Mouse (Mus musculus): ENCODE results near the gene Olfr338.

Gene Olfr338

DNA sequence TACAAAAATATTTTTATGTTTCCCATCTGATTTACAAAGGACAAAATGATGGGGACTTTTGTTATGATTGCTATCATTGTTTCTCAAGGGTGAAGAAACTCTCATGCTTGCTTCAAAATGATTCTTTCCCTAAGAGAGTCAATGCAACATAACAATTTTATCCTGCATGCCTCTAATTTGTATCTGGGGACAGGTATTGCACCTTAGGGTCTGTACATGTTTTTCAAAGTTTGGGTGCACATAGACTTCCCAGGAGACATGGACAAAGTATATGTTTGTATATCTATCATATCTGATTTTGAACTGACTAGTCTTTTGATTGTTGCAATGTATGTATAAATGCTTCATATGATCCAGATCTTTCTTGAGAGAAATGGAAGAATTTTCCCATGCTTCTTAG lies at the start of gene Olfr338:
Olfr338 (plus strand) TSS at position 301 of the 400 bp plus-strand sequence.
- DNase-seq (ENCODE audit: low read depth, low spot score): no peak

DNA sequence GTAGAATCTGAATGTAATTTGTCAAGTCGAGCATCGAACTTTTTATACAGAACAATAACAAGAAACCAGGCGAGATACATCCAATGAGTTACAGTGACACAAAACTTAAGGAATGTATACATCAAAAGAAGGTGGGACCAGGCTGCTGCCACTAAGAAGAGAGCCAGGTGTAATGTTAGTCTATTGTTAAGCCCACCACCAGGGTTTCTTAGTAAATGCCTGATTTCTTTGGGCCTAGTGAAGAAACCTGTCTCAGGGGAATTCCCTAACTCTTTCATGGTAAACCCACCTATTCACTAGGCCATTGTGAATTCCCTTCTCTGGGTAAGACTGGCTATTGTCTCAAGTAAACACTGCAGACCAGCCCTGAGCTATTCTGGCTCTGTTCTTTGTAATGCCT lies 41.9 kb downstream of the Olfr338 start:
- peak; percentile 86 for DNase-seq (ENCODE audit: low read depth, low spot score)

DNA sequence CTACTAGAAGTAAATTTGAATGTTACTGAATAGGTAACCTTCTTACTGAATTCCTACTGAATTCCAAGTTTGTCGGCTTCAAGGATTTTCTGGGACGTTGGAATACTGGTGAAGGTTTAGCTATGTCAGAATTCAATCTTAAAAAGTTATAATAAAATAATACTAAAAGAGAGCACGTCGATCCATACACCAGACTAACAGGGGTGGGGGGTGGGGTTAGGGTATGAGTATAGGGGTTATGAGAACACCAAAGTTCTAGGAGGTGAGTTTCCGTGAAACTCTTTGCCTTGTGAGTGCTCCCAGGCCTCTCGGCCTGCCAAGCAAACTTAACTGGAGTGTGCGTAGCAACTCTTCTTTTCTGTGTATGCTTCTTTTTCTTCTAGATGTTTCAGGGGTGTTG lies 42.3 kb downstream of the Olfr338 start:
- DNase-seq (ENCODE audit: low read depth, low spot score): peak; percentile 31

DNA sequence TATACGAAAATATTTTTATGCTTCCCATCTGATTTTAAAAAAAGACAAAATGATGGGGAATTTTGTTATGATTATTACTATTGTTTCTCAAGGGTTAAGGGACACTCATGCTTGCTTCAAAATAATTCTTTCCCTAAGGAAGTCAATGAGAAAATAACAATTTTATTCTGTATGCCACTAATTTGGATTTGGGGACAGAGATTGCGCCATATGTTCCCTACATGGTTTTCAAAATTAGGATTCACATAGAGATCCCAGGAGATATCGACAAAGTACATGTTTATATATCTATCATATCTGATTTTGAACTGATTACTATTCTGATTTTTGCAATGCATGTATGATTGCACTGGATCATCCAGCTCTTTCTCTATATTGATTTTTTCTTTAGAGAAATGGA lies 45.3 kb downstream of the Olfr338 start, which contains the start of gene Olfr339:
Olfr339 (plus strand) TSS at position 301 of the 400 bp plus-strand sequence.
- no peak for DNase-seq (ENCODE audit: low read depth, low spot score)
